Mouse (Mus musculus) gastrocnemius, adult 18-20 months (tissue): Measurements from ENCODE around the gene Rpl38. TPM values are rescaled to one million over a fixed set of nuclear protein-coding genes. Genes with fewer than 3 reads are reported as not detected.

Experiments used
- DNase-seq: peaks from one replicate; pipeline ENCODE4 v3.0.0; 2021; ENCODE audit warnings: low spot score
- long read RNA-seq, 2 experiments: library from polyadenylated mRNA; stranded (forward); transcript quantifications; one replicate each; pipeline ENCODE4 v2.0.0; 2021
- total RNA-seq, 2 experiments: library from RNA; stranded (reverse); gene quantifications; 2 replicates each; pipeline ENCODE4 v1.2.3; 2021

Gene Rpl38
- 100 to 1,000 TPM; 619 to 713 TPM for total RNA-seq
- long read RNA-seq, experiment 1, transcript Rpl38-201 (5 exons, 364 nt) = minor isoform, 61 of 221 reads
- long read RNA-seq, experiment 1, transcript Rpl38-204 (5 exons, 371 nt) = major isoform, 152 of 221 reads
- long read RNA-seq, experiment 1, partial matches to known transcripts = 2 of 221 reads
- long read RNA-seq, experiment 1, other reads (novel, unspliced or antisense) = 0 of 221 reads
- long read RNA-seq, experiment 2, transcript Rpl38-204 (5 exons, 371 nt) = major isoform, 170 of 231 reads
- long read RNA-seq, experiment 2, transcript Rpl38-201 (5 exons, 364 nt) = minor isoform, 53 of 231 reads
- long read RNA-seq, experiment 2, partial matches to known transcripts = 3 of 231 reads
- long read RNA-seq, experiment 2, other reads (novel, unspliced or antisense) = 1 of 231 reads

DNA sequence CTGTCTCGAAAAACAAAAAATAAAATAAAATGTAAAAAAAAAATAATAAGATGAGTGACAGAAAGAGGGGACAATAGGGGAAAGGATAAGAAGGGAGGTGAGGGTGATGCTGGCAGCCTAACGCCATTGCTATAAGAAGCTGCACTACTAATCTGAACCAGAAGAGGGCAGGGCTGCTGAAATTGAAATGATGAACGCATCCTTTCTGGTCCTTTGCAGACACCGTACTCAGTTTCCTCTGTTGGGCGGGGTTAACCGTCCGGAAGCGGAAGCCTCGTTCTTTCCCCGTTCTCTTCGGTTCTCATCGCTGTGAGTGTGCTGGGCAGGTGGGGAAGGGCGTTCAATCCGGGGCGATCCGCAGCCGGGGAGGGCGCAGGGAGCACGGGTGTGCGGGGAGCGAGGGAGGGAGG is at the start of gene Rpl38:
Rpl38 (plus strand) TSS at position 224 of the 410 bp plus-strand sequence.
- DNase-seq = peak; percentile 97

DNA sequence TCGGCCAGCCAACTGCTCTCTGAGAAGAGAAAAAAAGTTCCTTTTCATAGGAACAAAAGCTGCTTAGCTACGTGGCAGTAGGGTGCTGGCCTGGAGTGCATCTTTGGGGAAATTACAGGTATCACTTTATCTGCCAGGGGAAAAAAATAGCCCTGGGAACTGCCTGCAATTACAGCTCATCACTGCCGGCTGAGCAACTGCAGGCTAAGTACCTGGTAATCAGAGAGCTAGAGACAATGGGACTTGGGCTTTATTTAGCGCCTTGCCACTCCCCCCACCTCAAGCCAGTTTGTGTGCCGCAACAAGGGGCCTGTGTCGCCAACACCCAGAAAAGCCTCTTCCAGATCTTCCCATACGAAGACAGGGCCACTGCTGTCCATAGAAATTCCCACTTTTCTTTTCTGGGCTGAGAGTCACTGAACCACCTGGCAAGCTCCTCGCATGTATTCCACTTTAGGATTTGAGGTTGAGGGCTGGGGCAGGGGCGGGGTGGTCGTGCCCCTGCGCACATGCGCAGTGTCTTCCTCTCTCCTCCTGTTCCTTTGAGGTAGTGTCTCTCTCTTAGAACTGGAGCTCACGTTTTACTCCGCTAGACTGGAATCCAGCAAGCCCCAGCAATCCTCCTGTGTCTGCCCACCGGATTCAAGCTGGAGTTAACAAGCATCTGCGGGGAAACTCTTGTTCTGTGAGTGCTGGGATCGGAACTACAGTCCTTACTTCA is 49.5 kb upstream of the Rpl38 start:
- no peak for DNase-seq

DNA sequence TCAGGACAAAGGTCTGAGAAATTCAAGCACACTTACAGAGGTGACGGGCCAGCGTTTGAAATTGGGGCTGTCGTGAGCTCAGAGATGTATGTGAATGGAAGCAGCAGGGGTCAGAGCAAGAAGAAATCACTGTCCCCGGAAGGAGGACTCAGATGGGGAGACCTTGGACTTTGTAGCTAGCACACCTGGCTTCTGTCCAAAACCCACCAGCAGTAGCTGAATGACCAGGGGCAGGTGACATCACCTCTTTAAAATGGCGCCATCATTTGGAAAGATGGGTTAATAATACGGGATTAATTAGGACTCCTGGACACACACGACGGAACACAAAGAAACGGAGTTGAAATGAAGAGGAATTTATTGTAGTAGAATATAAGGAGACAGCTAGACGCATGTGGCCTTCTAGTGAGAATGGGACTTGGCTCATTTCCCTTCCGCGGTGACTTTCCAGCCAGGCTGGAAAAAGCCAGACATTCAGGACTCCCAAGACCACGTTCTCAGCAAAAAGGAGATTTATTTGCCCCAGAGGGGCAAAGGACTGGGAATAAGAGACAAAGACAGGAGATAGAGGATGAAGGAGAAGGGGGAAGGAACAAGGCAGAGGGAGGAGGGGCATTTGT is 42.1 kb upstream of the Rpl38 start:
- no peak for DNase-seq

DNA sequence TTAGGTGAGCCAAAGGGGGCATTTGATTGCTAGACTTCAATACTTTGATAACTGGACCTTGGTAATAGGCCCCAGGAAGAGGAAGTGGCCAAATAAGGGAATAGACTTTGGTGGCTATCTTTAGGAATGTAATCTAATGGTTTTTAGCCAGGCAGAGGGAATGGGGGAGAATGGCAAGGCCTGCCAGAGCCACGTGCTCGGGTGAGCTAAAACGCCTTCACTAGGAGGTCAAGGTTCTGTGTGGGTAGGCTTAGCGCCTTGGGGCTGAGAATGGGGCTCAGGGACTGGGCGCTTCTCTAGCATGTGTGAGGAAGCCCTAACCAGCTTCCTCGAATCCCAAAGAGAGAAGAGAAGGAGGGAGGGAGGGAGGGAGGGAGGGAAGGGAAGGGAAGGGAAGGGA is 41.3 kb upstream of the Rpl38 start:
- DNase-seq = no peak

DNA sequence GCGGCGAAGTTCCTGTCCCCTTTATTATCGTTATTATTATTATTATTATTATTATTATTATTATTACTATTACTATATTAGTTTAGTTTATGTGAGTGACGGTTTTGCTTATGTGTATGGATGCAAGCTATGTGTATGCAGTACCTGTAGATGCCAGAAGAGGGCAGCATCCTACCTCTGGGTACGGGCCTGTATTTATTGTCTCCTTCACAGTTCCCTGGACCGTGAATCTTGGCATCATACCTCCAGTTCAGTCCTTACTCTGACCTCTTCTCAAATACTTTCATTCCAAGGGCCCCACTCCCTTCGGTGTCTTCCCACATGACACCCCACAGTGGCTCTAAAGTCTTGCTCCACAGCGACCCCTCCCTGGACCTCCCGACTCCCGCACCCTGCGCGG is 40.3 kb upstream of the Rpl38 start:
- no peak for DNase-seq

DNA sequence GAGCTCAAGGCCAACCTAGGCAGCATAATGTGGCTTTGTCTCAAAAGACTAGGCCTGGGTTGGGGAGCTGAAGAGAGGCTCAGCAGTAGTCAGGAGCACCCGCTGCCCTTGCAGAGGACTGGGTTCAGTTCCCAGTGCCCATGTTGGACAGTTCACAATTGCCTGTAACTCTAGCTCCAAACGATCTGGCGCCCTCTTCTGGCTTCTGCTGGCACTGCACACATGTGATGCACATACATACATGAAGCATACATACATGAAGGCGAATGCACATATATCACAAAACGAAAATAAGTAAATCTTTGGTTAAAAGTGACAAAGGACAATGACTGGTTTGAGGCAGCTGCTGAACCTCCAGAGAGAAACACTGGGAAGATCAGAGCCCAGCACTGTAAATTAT is 38.3 kb upstream of the Rpl38 start:
- no peak for DNase-seq

DNA sequence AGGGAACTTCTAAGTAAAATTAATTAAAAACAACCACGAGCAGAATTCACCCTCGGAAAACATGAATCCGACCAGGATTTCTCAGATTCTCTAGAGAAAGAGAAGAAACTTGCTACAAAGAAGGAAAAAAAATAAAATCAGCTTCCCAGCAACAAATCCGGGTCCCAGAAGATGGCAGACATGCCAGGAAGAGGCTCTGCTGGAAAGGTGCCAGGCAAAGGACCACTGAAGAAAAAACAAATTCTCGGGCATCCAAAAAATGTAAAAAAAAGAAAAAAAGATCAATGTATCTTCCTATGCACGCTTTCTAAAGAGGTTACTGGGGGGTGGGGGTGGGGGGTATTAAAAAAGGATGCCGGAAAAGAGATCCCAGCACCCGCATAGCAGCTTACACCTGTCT is 36.1 kb upstream of the Rpl38 start:
- DNase-seq = no peak

DNA sequence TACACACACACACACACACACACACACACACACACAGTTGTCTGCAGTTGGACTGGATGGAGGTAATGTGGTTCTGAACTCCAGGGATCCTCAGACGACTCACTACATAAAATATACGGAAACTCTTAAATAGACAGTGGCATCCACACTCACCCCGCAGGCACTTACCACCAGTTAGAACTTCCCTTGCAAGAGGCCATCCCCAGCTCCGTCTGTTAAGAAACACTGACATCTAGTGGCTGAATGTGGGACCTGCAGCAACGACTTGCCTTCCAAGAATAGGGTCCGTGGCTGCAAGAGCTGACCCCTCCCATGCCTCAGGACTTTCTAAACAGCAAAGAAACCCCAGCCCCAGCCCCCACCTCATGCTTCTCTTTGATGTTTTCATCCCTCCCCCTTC is 32.0 kb upstream of the Rpl38 start:
- peak; percentile 71 for DNase-seq

DNA sequence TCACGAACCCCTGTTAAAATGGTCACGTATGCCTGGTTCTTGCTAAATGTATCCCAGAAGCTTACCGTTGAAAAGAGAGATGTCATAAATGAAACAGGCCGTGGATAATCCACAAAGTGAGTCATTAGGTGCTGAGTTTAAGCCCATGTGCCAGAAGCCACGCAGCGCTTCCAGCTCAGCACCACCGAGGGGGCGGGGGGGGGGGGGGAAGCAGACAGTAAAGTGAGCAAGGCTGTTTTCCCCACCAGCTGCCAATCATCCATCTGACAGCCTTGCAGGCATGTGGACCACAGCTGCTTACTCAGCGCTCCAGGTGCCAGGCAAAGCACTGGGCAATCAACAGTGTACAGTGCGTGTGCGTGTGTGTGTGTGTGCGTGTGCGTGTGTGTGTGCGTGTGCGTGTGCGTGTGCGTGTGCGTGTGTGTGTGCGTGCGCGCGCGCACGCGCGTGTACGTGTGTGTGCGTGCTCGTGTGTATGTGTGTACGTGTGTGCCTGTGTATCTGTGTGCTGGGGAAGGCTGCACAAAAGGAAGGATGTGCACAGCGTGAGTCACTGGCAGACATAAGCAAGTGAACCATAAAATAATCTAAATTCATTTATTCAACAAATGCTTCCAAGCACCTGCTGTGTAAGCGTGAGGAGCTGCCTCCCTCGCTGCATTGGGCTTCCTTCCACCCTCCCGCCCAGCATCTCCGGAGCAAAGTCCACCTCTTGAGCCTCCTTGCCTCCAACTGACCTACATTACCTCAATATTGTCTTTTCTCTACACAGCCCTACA is 31.4 kb upstream of the Rpl38 start:
- DNase-seq = no peak

DNA sequence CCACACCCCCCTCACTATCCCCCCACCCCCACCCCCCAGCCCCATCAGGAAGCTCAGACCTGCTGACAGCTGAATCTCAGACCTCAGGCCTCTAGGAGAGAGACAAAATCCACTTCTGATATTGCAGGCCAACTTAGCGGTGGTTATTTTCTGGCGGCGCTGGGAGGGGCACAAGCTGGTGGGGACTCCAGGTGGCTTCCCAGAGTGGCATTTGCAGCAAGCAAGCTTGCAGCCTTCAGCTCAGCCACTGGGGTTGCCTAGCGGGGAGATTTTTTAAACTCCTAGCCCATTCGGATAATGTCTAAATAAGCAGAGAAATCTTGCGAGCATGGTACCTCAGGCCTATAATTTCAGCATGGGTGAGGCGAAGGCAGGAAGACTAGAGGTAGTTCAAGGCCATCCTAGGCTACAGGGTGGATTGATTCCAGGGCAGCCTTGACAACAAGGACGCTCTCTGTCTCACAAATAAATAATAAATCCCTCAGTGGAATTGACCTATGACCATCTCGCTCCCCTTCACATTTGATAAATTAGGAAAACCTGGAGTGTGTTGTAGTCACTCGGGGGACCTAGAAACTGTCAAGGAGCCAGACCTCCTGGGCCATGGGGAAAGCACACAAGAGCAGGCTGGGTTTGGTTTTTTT is 29.6 kb upstream of the Rpl38 start:
- no peak for DNase-seq

DNA sequence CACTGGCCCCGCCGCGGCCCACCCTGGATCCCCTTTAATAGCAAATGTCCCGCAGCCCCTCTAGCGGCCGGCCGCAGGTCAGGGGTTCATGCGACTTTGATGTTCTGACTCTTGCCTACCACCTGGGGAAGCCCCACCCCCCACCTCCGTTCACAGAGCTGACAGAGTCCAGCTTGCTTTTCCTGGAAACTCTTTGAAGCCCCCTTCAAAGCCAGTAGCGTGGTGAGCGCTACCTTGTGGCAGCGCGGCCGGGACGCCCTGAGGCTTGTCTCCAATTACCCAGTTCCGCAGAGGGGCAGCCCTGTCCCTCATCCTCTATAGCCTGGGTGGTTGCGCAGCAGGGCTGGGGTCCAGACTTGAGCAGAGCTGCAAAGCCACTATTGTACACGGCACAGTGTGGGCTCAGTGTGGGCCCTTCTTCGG is 28.6 kb upstream of the Rpl38 start:
- DNase-seq = no peak

DNA sequence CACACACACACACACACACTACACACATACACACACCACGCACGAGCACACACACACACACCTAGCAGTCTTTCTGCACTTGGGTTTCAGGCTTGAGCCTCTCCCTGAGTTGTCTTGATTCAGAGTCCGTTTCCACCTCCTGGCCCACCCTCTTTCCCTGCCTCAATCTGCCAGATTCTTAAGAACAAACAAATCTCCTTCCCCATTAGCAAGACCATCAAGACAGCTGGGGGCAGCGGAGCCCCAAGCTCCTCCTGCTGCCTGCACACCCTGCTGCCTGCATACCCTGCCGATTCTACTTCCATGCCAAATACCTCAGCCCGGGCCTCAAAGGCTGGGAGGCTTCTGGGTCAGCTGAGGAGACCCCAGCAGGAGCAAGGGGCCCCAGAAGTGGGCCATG is 27.7 kb upstream of the Rpl38 start:
- no peak for DNase-seq

DNA sequence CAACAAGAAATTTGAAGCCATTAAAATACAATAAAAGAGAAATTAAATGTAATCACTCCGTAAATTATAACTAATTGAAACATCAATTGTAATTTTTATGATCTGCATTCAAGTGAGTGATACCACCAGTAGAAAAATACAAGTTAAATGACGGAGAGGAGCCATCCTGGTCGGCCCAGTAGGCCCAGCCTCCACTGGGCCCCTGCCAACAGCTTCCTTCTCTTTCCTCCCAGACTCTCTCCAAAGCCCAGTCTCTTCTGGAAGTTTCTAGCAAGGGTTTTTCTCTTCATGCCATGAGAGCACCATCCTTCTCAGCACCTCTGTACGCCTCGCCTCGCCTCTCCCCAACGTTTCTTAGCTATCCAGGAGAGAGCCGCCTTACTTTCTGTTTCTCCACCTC is 27.2 kb upstream of the Rpl38 start:
- no peak for DNase-seq

DNA sequence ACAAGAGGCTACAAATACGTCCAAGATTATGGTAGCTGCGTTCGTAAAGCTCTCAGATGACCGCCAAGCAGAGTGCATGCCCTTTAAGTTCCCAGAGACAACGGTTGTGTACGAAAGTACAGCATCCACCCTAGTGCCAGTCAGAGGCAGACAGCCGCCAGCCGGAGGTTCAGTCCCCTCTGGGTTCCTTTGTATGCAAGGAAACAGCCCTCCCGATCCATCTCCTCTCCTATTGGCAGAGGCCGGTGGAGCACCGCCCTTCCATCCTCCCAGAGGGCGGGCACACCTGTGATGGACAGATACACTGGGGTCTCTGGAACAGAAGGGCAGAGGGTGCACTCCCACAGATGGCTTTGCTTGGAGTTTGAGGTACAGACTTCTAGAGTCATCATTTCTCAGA is 26.1 kb upstream of the Rpl38 start:
- no peak for DNase-seq

DNA sequence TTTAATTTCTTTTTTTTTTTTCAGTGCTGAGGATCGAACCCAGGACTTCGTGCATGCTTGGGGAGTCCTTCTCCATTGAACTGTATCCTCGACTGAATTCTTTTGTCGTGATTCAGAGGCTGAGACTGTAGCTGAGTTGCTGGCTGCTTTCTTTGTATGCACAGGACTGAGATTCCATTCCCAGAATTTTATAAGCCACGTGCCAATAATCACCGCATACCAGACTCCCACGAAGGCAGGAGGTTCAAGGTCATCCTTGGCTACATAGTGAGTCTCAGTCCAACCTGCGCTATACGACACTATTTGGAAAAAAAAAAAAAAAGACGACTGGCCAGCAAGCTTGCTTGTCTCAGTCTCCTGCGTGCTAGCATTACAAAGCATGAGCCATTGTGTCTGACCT is 25.4 kb upstream of the Rpl38 start:
- DNase-seq = no peak

DNA sequence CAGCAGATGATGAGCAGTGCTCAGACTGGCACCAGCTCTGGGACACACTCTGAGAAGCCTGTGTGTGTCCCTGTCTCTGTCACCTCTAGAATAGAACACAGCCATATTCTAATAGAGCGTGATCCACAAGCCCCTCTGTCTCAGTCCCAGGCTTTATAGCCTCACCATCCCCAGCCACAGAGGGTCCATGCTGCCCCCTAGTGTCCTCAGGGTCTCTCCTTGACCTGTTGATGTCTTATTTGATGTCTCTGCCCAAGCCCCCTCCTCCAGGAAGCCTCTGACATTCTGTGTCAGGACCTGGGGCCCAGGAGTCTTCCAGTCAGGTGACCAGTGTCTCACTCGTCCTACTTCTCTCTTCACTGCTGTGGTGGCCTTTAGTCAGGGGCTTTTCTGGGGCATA is 24.2 kb upstream of the Rpl38 start:
- DNase-seq = no peak

DNA sequence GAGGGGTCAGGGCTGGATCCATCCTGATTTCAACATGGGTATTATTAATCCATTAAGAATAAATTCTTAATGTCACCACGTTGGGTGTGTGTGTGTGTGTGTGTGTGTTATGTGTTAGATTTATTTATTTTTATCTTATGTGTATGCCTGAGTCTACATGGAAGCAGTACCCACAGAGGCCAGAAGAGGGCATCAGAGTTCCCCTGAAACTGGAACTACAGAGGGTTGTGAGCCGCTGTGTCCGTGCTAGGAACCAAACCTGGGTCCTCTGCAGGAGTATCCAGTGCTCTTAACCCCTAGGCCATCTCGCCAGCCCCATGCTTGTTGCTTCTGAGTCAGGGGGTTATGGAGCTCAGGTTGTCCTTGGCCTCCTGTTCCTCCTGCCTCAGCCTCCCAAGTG is 18.8 kb upstream of the Rpl38 start:
- no peak for DNase-seq

DNA sequence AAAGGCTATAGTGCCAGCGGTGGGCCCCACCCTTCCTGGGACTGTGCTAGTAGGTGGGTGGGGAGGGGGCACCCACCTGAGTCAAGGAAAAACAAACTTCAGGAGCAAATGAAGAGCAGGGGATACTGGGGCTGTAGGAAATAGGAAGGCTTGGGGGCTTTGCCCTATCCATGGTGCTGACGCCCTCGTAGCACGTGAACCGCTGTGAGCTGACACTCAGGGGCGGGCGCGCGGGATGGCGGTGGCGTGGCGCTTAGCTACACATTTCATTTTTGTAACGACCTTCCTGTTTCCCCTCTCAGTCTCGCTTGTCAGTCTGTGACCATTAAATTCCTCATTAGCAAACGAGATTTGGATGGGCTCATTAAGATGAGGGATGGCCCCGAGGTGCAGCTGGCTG is 15.8 kb upstream of the Rpl38 start:
- DNase-seq = no peak

DNA sequence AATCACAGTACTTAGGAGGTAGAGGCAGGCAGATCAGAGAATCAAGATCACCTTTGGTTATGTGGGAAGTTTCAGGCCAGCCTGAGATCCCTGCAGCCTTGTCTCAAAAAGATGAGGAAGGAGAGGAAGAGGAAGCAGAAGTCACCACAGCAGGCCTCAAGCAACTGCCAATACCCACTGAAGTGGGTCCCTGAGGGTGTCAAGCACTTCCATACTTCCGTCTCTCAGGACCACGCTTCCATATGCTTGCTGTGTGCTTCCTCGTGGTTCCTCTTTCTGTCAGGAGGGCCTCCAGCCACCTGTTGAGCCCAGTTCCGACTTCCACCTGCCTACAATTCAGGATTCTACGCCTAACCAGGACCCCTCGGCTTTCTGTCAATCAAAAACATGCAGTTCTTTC is 14.7 kb upstream of the Rpl38 start:
- no peak for DNase-seq

DNA sequence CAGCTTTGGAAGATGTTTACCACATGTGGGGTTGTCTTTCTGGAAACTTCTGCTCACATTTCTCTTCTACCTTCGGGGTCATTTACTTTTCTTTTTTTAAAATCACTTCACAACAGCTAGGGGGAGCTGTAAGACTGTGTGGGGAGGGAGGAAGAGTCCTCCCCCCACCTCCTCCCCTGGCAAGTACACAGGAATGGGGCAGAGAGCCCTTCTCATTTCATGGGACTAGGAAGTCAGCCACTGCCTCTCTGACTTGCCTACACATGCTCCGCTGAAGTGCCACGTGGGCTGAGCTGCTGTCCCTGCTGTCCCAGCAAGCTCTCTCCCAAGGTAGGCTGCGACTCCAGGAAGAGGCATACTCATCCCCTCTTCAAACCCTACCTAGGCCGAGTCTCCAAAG is 13.8 kb upstream of the Rpl38 start:
- peak; percentile 76 for DNase-seq

DNA sequence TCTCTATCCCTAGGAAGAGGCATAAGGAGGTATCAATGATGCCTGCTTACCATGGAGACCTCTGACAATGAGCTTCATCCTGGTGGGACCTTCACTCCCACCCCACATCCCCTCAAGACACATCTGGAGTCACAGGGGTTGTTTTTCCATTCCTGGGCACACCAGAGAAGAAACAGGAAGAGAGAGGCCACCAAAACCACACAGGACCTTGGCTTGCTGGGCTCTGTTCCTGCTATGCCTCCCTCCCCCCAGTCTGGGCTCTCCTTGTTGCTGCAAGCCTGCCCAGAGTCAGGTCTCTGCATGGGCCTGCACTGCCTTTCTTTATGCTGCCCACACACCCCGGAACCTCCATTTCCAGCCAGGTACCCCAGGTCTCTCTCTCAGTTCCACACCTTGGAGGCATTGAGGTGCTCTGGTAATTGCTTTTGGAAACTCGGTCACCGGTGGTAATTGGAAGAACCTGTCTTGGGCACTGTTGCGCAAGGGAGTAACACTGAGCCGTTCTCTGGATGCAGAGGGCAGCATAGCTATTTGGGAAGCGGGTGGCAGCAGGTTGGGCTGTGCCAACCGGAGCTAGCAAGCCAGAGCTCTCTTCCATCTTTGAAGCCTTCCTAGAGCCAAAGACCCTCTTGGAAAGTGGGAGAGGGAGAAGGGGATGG is 12.8 kb upstream of the Rpl38 start:
- DNase-seq = peak; percentile 69
